Mouse (Mus musculus) lung, embryonic 16.5 days (tissue): ENCODE measurements around the gene Myo1e. TPM values are rescaled to one million over a fixed set of nuclear protein-coding genes. Genes with fewer than 3 reads are reported as not detected.

Experiments used
- ATAC-seq: fragments of 200-750 bp; cut with Nextera tagmentation; 2 replicates; pipeline ENCODE4 v1.8.0; 2017; ENCODE audit warnings: low read depth, mild to moderate bottlenecking, moderate library complexity
- H3K27ac ChIP-seq: fragments of 300-500 bp; sonication (generic); 2 replicates; pipeline ENCODE4 v1.5.1; 2014; ENCODE audit warnings: mild to moderate bottlenecking, control low read depth, low read length
- H3K27me3 ChIP-seq: fragments of 300-500 bp; sonication (generic); 2 replicates; pipeline ENCODE4 v1.6.1; 2014; ENCODE audit warnings: low read depth, low read length, mixed read lengths; ENCODE audit not compliant: control insufficient read depth, insufficient read depth
- H3K36me3 ChIP-seq: fragments of 300-500 bp; sonication (generic); 2 replicates; pipeline ENCODE4 v1.6.1; 2014; ENCODE audit warnings: low read length; ENCODE audit not compliant: control insufficient read depth, insufficient read depth
- H3K4me1 ChIP-seq: fragments of 300-500 bp; sonication (generic); replicated peaks from 2 replicates; pipeline ENCODE4 v1.6.1; 2014; ENCODE audit warnings: low read length, mixed read lengths; ENCODE audit not compliant: control insufficient read depth, insufficient read depth
- H3K4me2 ChIP-seq: fragments of 300-500 bp; sonication (generic); 2 replicates; pipeline ENCODE4 v1.6.1; 2014; ENCODE audit warnings: low read depth, low read length, control low read depth
- H3K4me3 ChIP-seq: fragments of 300-500 bp; sonication (generic); 2 replicates; pipeline ENCODE4 v1.5.1; 2014; ENCODE audit warnings: mild to moderate bottlenecking, low read length, control low read depth
- H3K9ac ChIP-seq: fragments of 300-500 bp; sonication (generic); 2 replicates; pipeline ENCODE4 v1.6.1; 2014; ENCODE audit warnings: low read length, control low read depth
- H3K9me3 ChIP-seq: fragments of 300-500 bp; sonication (generic); 2 replicates; pipeline ENCODE4 v1.6.1; 2016; ENCODE audit warnings: low read length; ENCODE audit not compliant: control insufficient read depth
- WGBS: fragments of 180-500 bp; shearing (Covaris S2); extraction: QIAGEN DNeasy Blood & Tissue Kit; methylation state at CpG from one replicate; pipeline ENCODE4 v1.1.7; 2014; 5-methylcytosine and 5-hydroxymethylcytosine counted together
- polyA plus RNA-seq: library from polyadenylated mRNA; unstranded; fragments of >200 nt; fragmentation: Nextera tagmentation; extraction: Ambion mirVana; gene quantifications from 2 replicates; pipeline ENCODE4 v1.2.1, GENCODE M21; 2015

Myo1e gene
- 46.2 and 50.1 TPM in 2 replicates for polyA plus RNA-seq

DNA sequence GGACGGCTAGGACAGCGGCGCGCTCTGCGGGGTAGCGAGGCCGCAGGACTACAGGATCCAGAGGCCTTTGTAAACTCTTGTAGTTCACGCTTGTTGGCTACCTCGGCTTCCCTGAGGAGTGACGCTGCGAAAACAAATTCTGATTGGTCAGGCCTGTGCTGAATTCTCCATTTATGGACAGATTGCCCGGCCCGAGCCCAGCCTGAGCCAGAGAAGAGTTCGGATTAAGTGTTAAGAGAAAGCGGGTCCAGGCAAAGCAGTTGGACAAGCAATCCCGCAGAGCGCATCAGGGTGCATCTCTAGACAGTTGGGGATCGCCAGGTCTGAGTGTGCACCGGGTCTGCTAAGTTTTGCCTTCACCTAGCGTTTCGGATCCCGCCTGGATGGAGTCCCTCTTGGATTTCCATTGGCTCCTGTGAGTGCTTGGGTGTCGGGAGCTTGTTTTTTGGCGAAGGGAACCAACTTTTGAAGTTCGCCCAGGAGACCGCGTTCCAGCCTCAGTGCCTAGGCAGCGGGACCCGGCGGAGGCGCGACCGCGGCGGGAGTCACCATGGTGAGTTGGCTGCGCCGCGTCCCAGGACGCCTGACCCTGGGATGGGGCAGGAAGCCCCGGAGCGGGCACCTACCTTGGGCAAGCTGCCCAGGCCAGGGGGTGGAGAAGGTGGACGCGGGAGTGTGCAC, at the start of gene Myo1e:
Myo1e (plus strand) TSS at position 200 of the 681 bp plus-strand sequence.
- Histone ChIP-seq H3K4me2 (peak within 1 kb of the TSS; percentile 82), H3K4me1 (peaks cover 21% of the 10 kb centered on the region), H3K27me3 (no peaks in the 10 kb centered on the region), H3K4me3 (peak within 1 kb of the TSS; percentile 92), H3K9ac (peak within 1 kb of the TSS; percentile 91), H3K27ac (peak within 1 kb of the TSS; percentile 98), H3K36me3 (no peaks in the 10 kb centered on the region), H3K9me3 (no peaks in the 10 kb centered on the region)
- ATAC-seq = peak; percentile 93
- under 1% methylated on average over 43 of the region's 43 CpGs for WGBS

DNA sequence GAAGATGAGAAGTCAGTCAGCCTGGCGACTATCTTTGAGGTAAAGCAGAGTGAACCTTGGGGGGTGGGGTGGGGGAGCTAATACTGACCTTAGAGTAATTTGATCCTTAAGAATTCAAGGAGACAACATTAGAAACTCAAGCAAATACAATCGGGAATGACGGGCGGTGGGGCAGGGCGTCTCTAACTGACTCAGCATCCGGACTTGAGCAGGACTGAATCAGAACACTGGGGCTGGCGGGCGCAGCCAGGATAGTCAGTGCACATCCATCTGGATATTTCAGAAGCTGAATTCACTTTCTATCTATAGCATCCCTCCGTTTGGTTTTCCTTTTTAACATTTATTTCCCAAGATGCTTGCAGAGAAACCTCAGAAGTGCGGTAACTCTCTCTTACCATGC, 47.1 kb upstream of the Myo1e start:
- Histone ChIP-seq H3K9ac (no peak overlapping the region), H3K27ac (no peak overlapping the region), H3K27me3 (no peaks in the 10 kb centered on the region), H3K9me3 (no peaks in the 10 kb centered on the region), H3K4me2 (no peak overlapping the region), H3K4me1 (no peaks in the 10 kb centered on the region), H3K36me3 (no peaks in the 10 kb centered on the region), H3K4me3 (no peak overlapping the region)
- 59% methylated on average over 10 of the region's 10 CpGs for WGBS
- ATAC-seq = no peak

DNA sequence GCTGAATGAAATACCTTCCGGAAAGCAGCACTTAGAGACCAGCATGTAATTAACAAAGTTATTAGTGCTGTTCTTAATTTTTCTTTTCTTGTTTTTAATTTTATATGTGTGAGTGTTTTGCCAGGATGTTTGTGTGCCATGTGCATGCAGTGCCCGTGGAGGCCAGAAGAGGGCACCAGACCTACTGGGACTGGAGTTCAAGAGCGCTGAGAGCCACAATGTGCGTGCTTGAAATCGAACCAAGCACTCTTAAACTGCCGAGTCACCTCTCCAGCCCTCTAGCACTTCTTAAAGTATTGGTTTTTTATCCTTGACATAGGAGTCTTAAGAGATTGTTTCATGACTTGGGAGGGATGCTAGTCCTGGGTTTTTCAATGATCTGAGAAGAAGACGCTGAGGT, 38.2 kb upstream of the Myo1e start:
- H3K4me2 ChIP-seq = no peak overlapping the region
- ATAC-seq = no peak
- no peak overlapping the region for H3K9ac ChIP-seq
- no peaks in the 10 kb centered on the region for H3K27me3 ChIP-seq
- no peaks in the 10 kb centered on the region; the same call in 1 of the 2 replicates for H3K9me3 ChIP-seq
- H3K4me1 ChIP-seq = no peaks in the 10 kb centered on the region
- H3K4me3 ChIP-seq = no peak overlapping the region
- H3K36me3 ChIP-seq = no peaks in the 10 kb centered on the region
- no peak overlapping the region for H3K27ac ChIP-seq
- 84% methylated on average over 7 of the region's 7 CpGs for WGBS

DNA sequence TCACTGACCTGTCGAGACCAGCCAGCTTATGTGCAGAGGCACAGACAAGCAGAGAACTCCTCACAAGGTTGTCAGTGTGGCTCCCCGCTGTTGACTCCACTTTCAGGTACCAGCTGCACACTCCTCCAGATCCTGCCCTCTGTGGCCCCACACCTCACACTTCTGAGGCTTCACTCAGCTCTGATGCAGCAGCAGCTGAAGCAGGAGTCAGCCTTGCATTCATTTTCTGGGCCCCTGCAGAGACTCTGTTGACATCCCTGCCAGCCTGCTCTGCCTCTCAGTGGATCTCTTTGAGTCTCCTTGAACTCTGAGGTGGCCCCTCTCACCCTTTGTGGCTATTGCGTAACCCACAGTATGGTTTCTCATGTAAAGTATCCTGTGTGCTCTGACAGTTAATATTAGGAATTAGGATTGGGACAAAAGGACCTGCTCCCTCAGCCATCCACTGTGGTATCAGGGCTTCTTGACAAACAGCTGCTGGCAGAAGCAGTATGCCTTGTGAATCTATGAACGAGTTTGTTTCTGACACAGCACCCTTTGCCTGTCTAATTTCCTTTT, 32.8 kb upstream of the Myo1e start:
- Histone ChIP-seq H3K4me2 (no peak overlapping the region), H3K36me3 (no peaks in the 10 kb centered on the region), H3K27ac (no peak overlapping the region), H3K4me1 (no peaks in the 10 kb centered on the region), H3K9me3 (no peaks in the 10 kb centered on the region), H3K27me3 (no peaks in the 10 kb centered on the region), H3K9ac (no peak overlapping the region), H3K4me3 (no peak overlapping the region)
- no peak for ATAC-seq
- 57% methylated on average over 4 of the region's 4 CpGs for WGBS

DNA sequence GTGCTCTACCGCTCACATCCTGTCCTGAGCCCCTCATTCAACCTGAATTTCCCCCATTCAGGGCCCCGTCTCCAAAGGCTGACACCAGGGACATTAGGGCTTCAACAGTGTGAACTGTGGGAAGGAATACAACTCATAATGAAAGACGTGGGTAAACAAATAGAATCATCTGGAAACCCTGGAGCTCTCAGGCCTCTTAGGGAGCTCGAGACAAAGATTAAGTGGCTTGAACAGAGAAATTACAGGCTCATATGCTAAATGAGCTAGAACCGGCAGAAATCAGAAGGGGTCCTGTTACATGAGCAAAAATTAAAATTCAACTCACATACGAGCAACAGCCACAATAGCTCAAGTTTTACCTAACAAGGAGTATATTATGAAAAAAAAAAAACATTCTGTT, 32.3 kb upstream of the Myo1e start:
- ATAC-seq = no peak
- H3K4me1 ChIP-seq = no peaks in the 10 kb centered on the region
- H3K4me3 ChIP-seq = no peak overlapping the region
- no peak overlapping the region for H3K27ac ChIP-seq
- H3K36me3 ChIP-seq = no peaks in the 10 kb centered on the region
- H3K9ac ChIP-seq = no peak overlapping the region
- WGBS = 35% methylated on average over 6 of the region's 6 CpGs
- no peaks in the 10 kb centered on the region for H3K9me3 ChIP-seq
- H3K27me3 ChIP-seq = no peaks in the 10 kb centered on the region
- H3K4me2 ChIP-seq = no peak overlapping the region

DNA sequence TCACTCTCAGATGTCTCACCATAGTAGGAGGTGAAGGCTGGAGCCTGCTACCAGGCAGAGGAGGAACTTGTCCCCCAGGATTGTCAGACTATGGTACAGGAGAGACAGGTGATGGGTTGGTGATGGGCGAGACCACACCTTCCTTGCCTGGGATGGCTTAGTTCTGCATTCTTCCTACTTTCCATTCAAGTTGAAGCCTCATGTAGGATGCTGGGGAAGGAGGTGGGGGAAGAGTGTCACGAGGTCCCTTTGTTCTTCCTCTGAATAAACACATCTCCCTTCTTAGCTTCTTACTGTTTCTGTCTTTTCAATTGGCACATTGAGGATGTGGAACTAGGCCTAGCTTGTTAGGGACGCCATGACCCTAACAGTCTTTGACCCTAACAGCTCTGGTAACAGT, 30.9 kb upstream of the Myo1e start:
- H3K4me1 ChIP-seq = no peaks in the 10 kb centered on the region
- no peaks in the 10 kb centered on the region for H3K36me3 ChIP-seq
- no peak overlapping the region for H3K27ac ChIP-seq
- no peak overlapping the region for H3K9ac ChIP-seq
- 64% methylated on average over 3 of the region's 3 CpGs for WGBS
- H3K27me3 ChIP-seq = no peaks in the 10 kb centered on the region
- no peak for ATAC-seq
- H3K4me3 ChIP-seq = no peak overlapping the region
- H3K4me2 ChIP-seq = no peak overlapping the region
- H3K9me3 ChIP-seq = no peaks in the 10 kb centered on the region

DNA sequence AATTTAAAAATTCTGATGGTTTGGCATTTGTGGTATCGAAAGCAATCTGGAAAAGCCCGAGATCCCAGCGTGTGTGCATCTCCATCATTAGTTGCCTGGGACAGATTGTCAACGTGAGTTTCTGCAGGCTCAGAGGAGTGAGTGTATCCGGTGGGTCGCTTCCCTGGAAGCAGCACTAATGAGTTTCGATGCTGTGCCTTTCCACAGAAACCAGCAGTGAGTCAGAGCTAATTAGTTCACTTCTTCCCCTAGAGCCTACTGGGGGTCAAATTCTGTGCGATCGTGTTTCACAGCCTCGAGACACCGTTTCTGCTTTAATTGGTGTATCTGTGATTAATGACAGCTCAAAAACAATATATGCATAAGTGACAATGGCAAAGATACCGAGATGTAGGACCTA, 25.4 kb upstream of the Myo1e start:
- no peak overlapping the region for H3K9ac ChIP-seq
- no peaks in the 10 kb centered on the region for H3K9me3 ChIP-seq
- no peaks in the 10 kb centered on the region for H3K36me3 ChIP-seq
- H3K4me3 ChIP-seq = no peak overlapping the region
- no peak for ATAC-seq
- no peak overlapping the region for H3K27ac ChIP-seq
- H3K27me3 ChIP-seq = no peaks in the 10 kb centered on the region
- H3K4me2 ChIP-seq = no peak overlapping the region
- WGBS = 63% methylated on average over 12 of the region's 12 CpGs
- H3K4me1 ChIP-seq = no peaks in the 10 kb centered on the region

DNA sequence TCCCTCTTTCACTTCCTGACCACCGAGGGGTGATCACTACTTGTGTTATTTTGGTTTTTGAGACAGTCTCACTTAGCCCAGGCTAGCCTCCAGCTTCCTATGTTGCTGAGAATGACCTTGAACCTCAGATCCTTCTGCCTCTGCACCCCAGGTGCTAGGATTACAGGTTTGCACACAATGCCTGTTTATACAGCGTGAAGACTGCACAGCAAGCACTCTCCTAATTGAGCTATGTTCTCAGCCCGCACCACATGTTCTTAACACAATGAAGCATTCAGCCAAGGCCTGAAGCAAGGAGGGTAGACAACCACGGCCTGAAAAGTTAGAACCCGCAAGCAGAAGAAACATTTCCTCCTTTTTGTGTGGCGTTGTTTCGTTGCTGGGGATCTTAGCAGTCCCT, 24.5 kb upstream of the Myo1e start:
- H3K27ac ChIP-seq = no peak overlapping the region
- H3K36me3 ChIP-seq = no peaks in the 10 kb centered on the region
- no peak for ATAC-seq
- no peak overlapping the region for H3K4me3 ChIP-seq
- H3K27me3 ChIP-seq = no peaks in the 10 kb centered on the region
- H3K4me1 ChIP-seq = no peaks in the 10 kb centered on the region
- H3K9ac ChIP-seq = no peak overlapping the region
- WGBS = 58% methylated on average over 7 of the region's 7 CpGs
- H3K4me2 ChIP-seq = no peak overlapping the region
- 0 out of 2 replicates have a peak, but pooled peaks cover 2% of the 10 kb centered on the region for H3K9me3 ChIP-seq

DNA sequence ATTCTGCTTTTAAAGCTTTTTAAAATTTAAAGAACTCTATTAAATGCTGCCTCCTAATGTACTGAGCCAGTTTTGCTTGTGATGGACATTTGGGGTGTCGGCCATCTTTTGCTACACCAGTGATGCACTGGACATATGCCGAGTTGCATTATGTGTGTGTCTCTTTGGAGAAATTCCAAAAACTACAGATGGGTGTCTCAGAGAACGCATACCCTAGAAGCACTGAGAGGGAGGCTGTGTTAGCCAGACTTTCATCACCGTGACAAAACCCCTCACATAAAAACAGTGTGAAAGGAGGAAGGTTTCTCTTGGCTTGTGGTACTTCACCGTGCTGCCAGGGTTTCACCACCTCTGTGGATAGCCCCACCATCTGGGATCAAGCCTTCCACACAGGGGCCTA, 14.8 kb upstream of the Myo1e start:
- Histone ChIP-seq H3K36me3 (no peaks in the 10 kb centered on the region), H3K9ac (no peak overlapping the region), H3K27me3 (no peaks in the 10 kb centered on the region), H3K27ac (no peak overlapping the region), H3K4me1 (no peaks in the 10 kb centered on the region), H3K4me2 (no peak overlapping the region), H3K9me3 (no peaks in the 10 kb centered on the region), H3K4me3 (no peak overlapping the region)
- WGBS = 77% methylated on average over 5 of the region's 5 CpGs
- ATAC-seq = no peak
